Mouse (Mus musculus): ENCODE results near the gene Pi4k2a. TPM values are rescaled to one million over a fixed set of nuclear protein-coding genes. Genes with fewer than 3 reads are reported as not detected.

Pi4k2a gene
- polyA plus RNA-seq, 1 experiment from 2014 or later: 16.1 TPM

DNA sequence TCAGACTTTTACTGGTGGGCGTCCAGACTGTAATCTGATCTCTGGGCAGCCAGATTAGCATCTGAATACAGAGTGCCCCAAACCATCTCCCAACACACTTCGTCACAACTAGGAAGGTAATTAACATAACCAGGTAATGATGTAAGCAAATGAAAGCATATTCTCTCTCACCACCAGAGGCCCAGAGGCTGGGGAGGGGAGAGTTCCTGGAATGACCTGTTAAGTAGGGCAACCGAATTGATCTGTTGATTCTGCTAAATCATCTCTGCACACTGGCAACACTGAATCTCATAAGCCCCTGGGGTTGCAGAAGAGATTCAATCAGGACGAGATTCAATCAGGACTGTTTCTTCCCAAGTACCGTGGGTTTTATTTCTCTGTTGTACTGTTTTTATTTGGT is 45.9 kb downstream of the Pi4k2a start:
- 49% methylated on average over 5 of the region's 5 CpGs for WGBS (ENCODE audit: insufficient replicate concordance)
- no peak for TF ChIP-seq EP300 (IDR thresholded peaks at IDR 0.05; ENCODE audit: low read depth)
- TF ChIP-seq CTCF (IDR thresholded peaks at IDR 0.05; ENCODE audit: low read depth): no peak
- Histone ChIP-seq H3K9me3 (ENCODE audit: low read length) (no peaks in the 10 kb centered on the region), H3K27me3 (ENCODE audit: insufficient read depth, low read length) (no peaks in the 10 kb centered on the region), H3K4me3 (ENCODE audit: low read depth, low read length) (no peak overlapping the region), H3K27ac (ENCODE audit: low read depth) (no peak overlapping the region), H3K36me3 (replicated peaks; ENCODE audit: insufficient read depth, low read length) (no peaks in the 10 kb centered on the region), H3K4me2 (ENCODE audit: low read depth, low read length) (no peak overlapping the region), H3K9ac (replicated peaks) (no peak overlapping the region), H3K4me1 (ENCODE audit: insufficient read depth) (0 out of 2 replicates have a peak, but pooled peaks cover 7% of the 10 kb centered on the region)
- ATAC-seq: peak; percentile 88
- DNase-seq: no peak

DNA sequence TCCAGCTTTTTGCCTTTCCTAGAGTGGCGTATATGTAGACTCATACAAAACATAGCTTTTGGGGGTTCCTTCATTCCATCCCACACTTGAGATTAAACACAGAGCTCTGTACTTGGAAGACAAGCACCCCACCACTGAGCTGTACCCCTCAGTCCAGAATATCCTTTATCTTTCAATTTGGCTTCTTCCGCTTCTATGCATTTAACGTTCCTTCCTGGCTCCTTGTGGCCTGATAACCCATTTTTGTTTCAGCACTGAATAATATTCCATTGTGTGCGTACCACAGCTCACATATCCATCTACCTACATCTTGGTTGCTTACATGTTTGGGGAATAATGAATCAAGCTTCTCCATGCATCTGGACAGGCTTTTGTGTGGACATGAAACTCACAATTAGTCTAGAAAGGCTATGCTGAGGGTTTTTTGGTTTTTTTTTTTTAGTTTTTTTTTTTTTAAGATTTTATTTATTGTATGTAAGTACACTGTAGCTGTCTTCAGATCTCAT is 47.0 kb downstream of the Pi4k2a start:
- Histone ChIP-seq H3K36me3 (replicated peaks; ENCODE audit: insufficient read depth, low read length) (no peaks in the 10 kb centered on the region), H3K4me1 (ENCODE audit: insufficient read depth) (0 out of 2 replicates have a peak, but pooled peaks cover 7% of the 10 kb centered on the region), H3K27ac (ENCODE audit: low read depth) (no peak overlapping the region), H3K4me3 (ENCODE audit: low read depth, low read length) (no peak overlapping the region), H3K9ac (replicated peaks) (no peak overlapping the region), H3K4me2 (ENCODE audit: low read depth, low read length) (no peak overlapping the region), H3K9me3 (ENCODE audit: low read length) (no peaks in the 10 kb centered on the region), H3K27me3 (ENCODE audit: insufficient read depth, low read length) (no peaks in the 10 kb centered on the region)
- no peak for ATAC-seq
- no peak for DNase-seq
- 81% methylated on average over 4 of the region's 4 CpGs for WGBS (ENCODE audit: insufficient replicate concordance)
- no peak for TF ChIP-seq CTCF (IDR thresholded peaks at IDR 0.05; ENCODE audit: low read depth)

DNA sequence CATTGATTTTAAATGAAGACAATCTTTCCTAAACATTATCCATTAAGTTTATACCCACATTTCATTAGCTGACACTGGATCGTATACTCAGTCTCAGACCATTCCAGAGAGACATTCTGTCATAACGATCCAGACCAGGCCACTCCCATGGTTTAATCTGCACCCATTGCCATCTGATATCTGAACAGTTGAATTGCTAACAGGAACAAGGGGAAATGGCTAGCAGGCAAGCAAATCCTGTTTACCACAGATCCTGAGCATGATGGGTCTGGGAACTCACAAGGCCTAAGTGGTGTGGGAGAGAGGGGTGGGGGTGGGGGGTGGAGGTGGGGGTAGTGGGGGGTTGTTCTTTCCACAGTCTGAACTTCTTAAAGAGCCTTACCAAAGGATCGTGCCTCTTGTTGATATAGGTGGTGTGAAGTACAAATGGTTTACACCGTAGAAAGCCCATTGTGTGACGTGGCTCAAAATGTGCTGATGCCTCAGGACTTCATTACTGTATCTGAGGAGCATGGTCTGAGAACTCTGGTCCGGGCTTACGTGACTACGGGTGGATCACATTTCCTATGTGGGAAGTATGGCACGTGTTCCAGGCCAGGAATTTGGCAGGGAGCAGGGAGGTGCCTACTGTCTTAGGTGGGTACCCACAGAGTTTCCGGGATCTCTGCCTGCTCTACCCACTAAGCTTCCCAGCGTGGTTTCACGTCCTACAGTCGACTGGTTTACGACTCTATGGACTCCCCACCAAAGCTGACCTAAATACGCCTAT is 48.4 kb downstream of the Pi4k2a start:
- ATAC-seq: no peak
- Histone ChIP-seq H3K4me2 (ENCODE audit: low read depth, low read length) (no peak overlapping the region), H3K27me3 (ENCODE audit: insufficient read depth, low read length) (no peaks in the 10 kb centered on the region), H3K9ac (replicated peaks) (no peak overlapping the region), H3K9me3 (ENCODE audit: low read length) (no peaks in the 10 kb centered on the region), H3K4me3 (ENCODE audit: low read depth, low read length) (no peak overlapping the region), H3K36me3 (replicated peaks; ENCODE audit: insufficient read depth, low read length) (no peaks in the 10 kb centered on the region), H3K27ac (ENCODE audit: low read depth) (no peak overlapping the region), H3K4me1 (ENCODE audit: insufficient read depth) (0 out of 2 replicates have a peak, but pooled peaks cover 7% of the 10 kb centered on the region)
- no peak for DNase-seq
- WGBS (ENCODE audit: insufficient replicate concordance): 70% methylated on average over 15 of the region's 15 CpGs
- no peak for TF ChIP-seq EP300 (IDR thresholded peaks at IDR 0.05; ENCODE audit: low read depth)

DNA sequence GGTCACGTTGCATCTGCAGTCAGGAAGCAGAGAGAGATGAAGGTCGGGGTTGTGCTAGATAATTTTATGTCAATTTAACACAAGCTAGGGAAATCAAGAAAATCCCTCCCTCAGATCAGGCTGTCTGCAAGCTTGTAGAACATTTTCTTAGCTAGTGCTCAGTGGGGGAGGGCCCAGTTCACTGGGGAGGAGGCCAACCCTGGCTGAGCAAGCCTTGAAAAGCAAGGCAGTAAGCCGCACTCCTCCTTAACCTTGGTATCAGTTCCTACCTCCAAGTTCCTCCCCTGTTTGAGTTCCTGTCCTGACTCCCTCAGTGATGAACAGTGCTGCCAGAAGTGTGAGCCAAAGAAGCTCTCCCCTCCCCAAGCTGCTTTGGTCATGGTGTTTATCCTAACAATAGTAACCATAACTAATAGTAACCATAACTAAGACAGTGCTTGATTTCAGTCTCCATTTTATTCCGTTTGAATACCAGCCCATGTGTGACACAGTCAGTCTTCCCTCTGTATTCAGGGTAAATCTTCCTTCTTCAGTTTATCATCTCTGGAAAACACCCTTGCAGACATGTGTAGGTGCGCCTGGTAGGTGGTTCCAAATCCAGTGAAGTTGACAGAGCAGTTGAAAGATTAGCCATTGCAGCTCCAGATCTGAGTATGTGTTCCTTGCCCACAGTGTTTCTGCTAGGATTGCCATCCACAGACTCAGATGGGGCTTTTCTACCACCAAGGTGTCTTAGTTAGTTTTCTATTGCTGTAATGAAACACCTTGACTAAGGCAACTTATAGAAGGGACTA is 49.7 kb downstream of the Pi4k2a start:
- Histone ChIP-seq H3K27ac (ENCODE audit: low read depth) (no peak overlapping the region), H3K27me3 (ENCODE audit: insufficient read depth, low read length) (no peaks in the 10 kb centered on the region), H3K9me3 (ENCODE audit: low read length) (no peaks in the 10 kb centered on the region), H3K9ac (replicated peaks) (no peak overlapping the region), H3K36me3 (replicated peaks; ENCODE audit: insufficient read depth, low read length) (no peaks in the 10 kb centered on the region), H3K4me2 (ENCODE audit: low read depth, low read length) (no peak overlapping the region), H3K4me3 (ENCODE audit: low read depth, low read length) (no peak overlapping the region), H3K4me1 (ENCODE audit: insufficient read depth) (0 out of 2 replicates have a peak, but pooled peaks cover 7% of the 10 kb centered on the region)
- no peak for DNase-seq
- no peak for ATAC-seq
- WGBS (ENCODE audit: insufficient replicate concordance): 70% methylated on average over 5 of the region's 5 CpGs
- TF ChIP-seq CTCF (IDR thresholded peaks at IDR 0.05; ENCODE audit: low read depth) (no peak), EP300 (IDR thresholded peaks at IDR 0.05; ENCODE audit: low read depth) (no peak)

DNA sequence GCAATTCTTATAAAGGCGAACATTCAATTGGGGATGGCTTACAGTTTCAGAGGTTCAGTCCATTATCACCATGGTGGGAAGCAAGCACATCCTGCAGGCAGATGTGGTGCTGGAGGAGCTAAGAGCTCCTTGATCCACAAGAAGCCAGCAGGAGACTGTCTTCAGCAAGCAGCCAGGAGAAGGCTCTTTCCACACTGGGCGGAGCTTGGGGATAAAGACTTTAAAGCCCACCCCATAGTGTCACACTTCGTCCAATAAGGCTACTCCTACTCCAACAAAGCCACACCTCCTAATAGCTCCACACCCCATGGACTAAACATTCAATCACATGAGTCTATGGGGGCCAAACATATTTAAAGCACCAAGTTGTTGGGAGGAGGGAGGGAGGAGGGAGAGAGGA is 51.7 kb downstream of the Pi4k2a start:
- Histone ChIP-seq H3K4me3 (ENCODE audit: low read depth, low read length) (no peak overlapping the region), H3K9me3 (ENCODE audit: low read length) (no peaks in the 10 kb centered on the region), H3K4me1 (ENCODE audit: insufficient read depth) (peaks cover 13% of the 10 kb centered on the region), H3K27me3 (ENCODE audit: insufficient read depth, low read length) (no peaks in the 10 kb centered on the region), H3K9ac (replicated peaks) (no peak overlapping the region), H3K27ac (ENCODE audit: low read depth) (no peak overlapping the region), H3K36me3 (replicated peaks; ENCODE audit: insufficient read depth, low read length) (no peaks in the 10 kb centered on the region), H3K4me2 (ENCODE audit: low read depth, low read length) (no peak overlapping the region)
- TF ChIP-seq EP300 (IDR thresholded peaks at IDR 0.05; ENCODE audit: low read depth) (no peak), CTCF (IDR thresholded peaks at IDR 0.05; ENCODE audit: low read depth) (no peak)
- no peak for ATAC-seq
- 66% methylated on average over 3 of the region's 3 CpGs for WGBS (ENCODE audit: insufficient replicate concordance)
- no peak for DNase-seq

DNA sequence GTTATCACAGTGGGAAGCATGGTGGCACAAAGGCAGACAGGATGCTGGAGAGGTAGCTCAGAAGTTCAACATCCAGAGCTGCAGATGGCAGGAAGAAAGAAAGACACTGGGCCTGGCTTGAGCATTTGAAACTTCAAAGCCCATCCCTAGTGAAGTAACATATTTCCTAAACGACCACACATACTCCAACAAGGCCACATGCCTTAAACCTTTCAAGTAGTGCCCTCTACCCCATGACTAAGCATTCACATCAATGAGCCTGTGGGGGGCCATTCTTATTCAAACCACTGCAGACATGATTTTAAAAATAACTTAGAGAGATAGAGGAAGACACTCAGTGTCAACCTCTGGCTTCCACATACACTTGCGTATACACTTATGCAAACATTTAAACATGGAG is 52.5 kb downstream of the Pi4k2a start:
- ATAC-seq: no peak
- Histone ChIP-seq H3K4me1 (ENCODE audit: insufficient read depth) (peaks cover 15% of the 10 kb centered on the region), H3K27ac (ENCODE audit: low read depth) (no peak overlapping the region), H3K36me3 (replicated peaks; ENCODE audit: insufficient read depth, low read length) (no peaks in the 10 kb centered on the region), H3K4me2 (ENCODE audit: low read depth, low read length) (no peak overlapping the region), H3K9ac (replicated peaks) (no peak overlapping the region), H3K4me3 (ENCODE audit: low read depth, low read length) (no peak overlapping the region), H3K9me3 (ENCODE audit: low read length) (no peaks in the 10 kb centered on the region), H3K27me3 (ENCODE audit: insufficient read depth, low read length) (peaks cover 2% of the 10 kb centered on the region; the same call in 1 of the 2 replicates)
- WGBS (ENCODE audit: insufficient replicate concordance): 68% methylated on average over 2 of the region's 2 CpGs
- TF ChIP-seq EP300 (IDR thresholded peaks at IDR 0.05; ENCODE audit: low read depth) (no peak), CTCF (IDR thresholded peaks at IDR 0.05; ENCODE audit: low read depth) (no peak)
- no peak for DNase-seq

Data from liver, postnatal 0 days (tissue).